24 mouse cellular contexts compared by ENCODE assay signal in genomic region chr10:60943074-60943473, GRCm38 (mm10).
DNase-seq lines count a peak whose midpoint lies in the region; ATAC-seq and TF ChIP-seq lines count a peak whose summit lies in the region.
"Had no signal": no experiment of that assay in that cellular context is flagged by ENCODE, and none has a peak within 500 bp of the region (broad histone marks: within the 10 kb centered on the region; RNA-seq: fewer than 3 reads in every experiment).

No protein-coding gene starts in this region.

- no peak for ATAC-seq in lung, embryonic 14.5 days (ENCODE audit: insufficient read depth)
- no peak for ATAC-seq in inflammation-experienced regulatory T-cells, adult 6 months
- ATAC-seq: CD4-positive, CD25-positive, alpha-beta regulatory T cell, adult 4 months; forebrain, embryonic 15.5 days; hindbrain, embryonic 16.5 days; intestine, embryonic 16.5 days; Patski had no signal

- H3K27me3 ChIP-seq in lung, embryonic 14.5 days (ENCODE audit: insufficient read depth, low read length): no peaks in the 10 kb centered on the region
- H3K27me3 ChIP-seq in myocyte (ENCODE audit: control insufficient read depth, insufficient read depth, insufficient read length): no peaks in the 10 kb centered on the region
- H3K27me3 ChIP-seq: embryonic facial prominence, embryonic 12.5 days; embryonic facial prominence, embryonic 15.5 days; forebrain, embryonic 12.5 days; forebrain, embryonic 15.5 days; heart, embryonic 13.5 days; Patski had no signal

- no peaks in the 10 kb centered on the region for H3K36me3 ChIP-seq in lung, embryonic 14.5 days (ENCODE audit: insufficient read depth)
- no peaks in the 10 kb centered on the region for H3K36me3 ChIP-seq in myocyte (ENCODE audit: control insufficient read depth, insufficient read depth)
- H3K36me3 ChIP-seq: embryonic facial prominence, embryonic 12.5 days; embryonic facial prominence, embryonic 15.5 days; forebrain, embryonic 12.5 days; forebrain, embryonic 15.5 days; heart, embryonic 13.5 days; hindbrain, embryonic 13.5 days had no signal

- peak; percentile 26 for DNase-seq in lung, embryonic 14.5 days
- DNase-seq in lung, postnatal 25 days (ENCODE audit: low spot score): no peak
- DNase-seq in ZHBTc4 (ENCODE audit: low read depth, low spot score): peak; percentile 24
- no peak for DNase-seq in left cerebral cortex, postnatal 14 days (ENCODE audit: low spot score in 2 of 2)
- DNase-seq: adrenal gland, adult 8-10 months; adrenal gland, postnatal 25 days; cerebellum, adult 11-12 months; cerebellum, adult 8-10 months; cerebellum, postnatal 10 days; gastrocnemius, postnatal 25 days; heart, adult 18-20 months; heart, postnatal 14 days had no signal

- H3K27ac ChIP-seq in lung, embryonic 14.5 days (ENCODE audit: low read depth): no peak overlapping the region
- H3K27ac ChIP-seq: embryonic facial prominence, embryonic 12.5 days; embryonic facial prominence, embryonic 15.5 days; forebrain, embryonic 12.5 days; forebrain, embryonic 15.5 days; heart, embryonic 13.5 days; hindbrain, embryonic 13.5 days had no signal

- no peak for TF ChIP-seq POLR2A in myocyte (IDR thresholded peaks at IDR 0.05; ENCODE audit: insufficient read length, low read depth)

- no peak overlapping the region for H3K4me3 ChIP-seq in lung, embryonic 14.5 days (ENCODE audit: low read depth, low read length)
- H3K4me3 ChIP-seq in myocyte: no peak overlapping the region
- H3K4me3 ChIP-seq: embryonic facial prominence, embryonic 12.5 days; embryonic facial prominence, embryonic 15.5 days; forebrain, embryonic 12.5 days; forebrain, embryonic 15.5 days; heart, embryonic 13.5 days; hindbrain, embryonic 13.5 days had no signal

- WGBS in lung, embryonic 14.5 days: 75% methylated on average over 6 of the region's 6 CpGs

- H3K79me2 ChIP-seq in myocyte (ENCODE audit: control insufficient read depth, insufficient read depth): no peaks in the 10 kb centered on the region

- H3K4me1 ChIP-seq in lung, embryonic 14.5 days (ENCODE audit: insufficient read depth): no peaks in the 10 kb centered on the region
- H3K4me1 ChIP-seq: embryonic facial prominence, embryonic 12.5 days; embryonic facial prominence, embryonic 15.5 days; forebrain, embryonic 15.5 days; hindbrain, embryonic 13.5 days had no signal

- H3ac ChIP-seq in myocyte (ENCODE audit: control insufficient read depth, insufficient read length): no peak overlapping the region

- no peak overlapping the region for H3K9ac ChIP-seq in lung, embryonic 14.5 days
- H3K9ac ChIP-seq: embryonic facial prominence, embryonic 12.5 days; embryonic facial prominence, embryonic 15.5 days; forebrain, embryonic 12.5 days; forebrain, embryonic 15.5 days; heart, embryonic 13.5 days; hindbrain, embryonic 13.5 days had no signal

- intact Hi-C loops in left cerebral cortex, postnatal 14 days (cut with DNase I): no loop called here

- H3K9me3 ChIP-seq in lung, embryonic 14.5 days (ENCODE audit: low read depth, low read length): no peaks in the 10 kb centered on the region
- H3K9me3 ChIP-seq: embryonic facial prominence, embryonic 12.5 days; embryonic facial prominence, embryonic 15.5 days; forebrain, embryonic 15.5 days; heart, embryonic 13.5 days; hindbrain, embryonic 13.5 days had no signal

- no peak for TF ChIP-seq CTCF in lung, embryonic 14.5 days (IDR thresholded peaks at IDR 0.05; ENCODE audit: low read depth)

- no peak overlapping the region for H3K4me2 ChIP-seq in lung, embryonic 14.5 days
- H3K4me2 ChIP-seq in myocyte (ENCODE audit: low read depth): no peak overlapping the region
- H3K4me2 ChIP-seq: embryonic facial prominence, embryonic 12.5 days; embryonic facial prominence, embryonic 15.5 days; forebrain, embryonic 12.5 days; forebrain, embryonic 15.5 days; heart, embryonic 13.5 days; hindbrain, embryonic 13.5 days had no signal

TF ChIP-seq in myocyte, 11 proteins besides CTCF, POLR2A, EP300 and RAD21:
- TF ChIP-seq MYOG (IDR thresholded peaks at IDR 0.05; ENCODE audit: control insufficient read depth in 1 of 3, insufficient read depth in 1 of 3, insufficient read length in 2 of 3, low read depth in 2 of 3): no peak
- peak; percentile 67 for TF ChIP-seq REST (IDR thresholded peaks at IDR 0.05; ENCODE audit: insufficient read depth, insufficient read length)
- TF ChIP-seq SRF (IDR thresholded peaks at IDR 0.05; ENCODE audit: control insufficient read depth, insufficient read length, low read depth): no peak
- no peak for TF ChIP-seq POLR2AphosphoS2 (IDR thresholded peaks at IDR 0.05; ENCODE audit: insufficient read length, low read depth)
- no peak for TF ChIP-seq USF1 (IDR thresholded peaks at IDR 0.05; ENCODE audit: low read depth)
- no peak for TF ChIP-seq TCF12 (IDR thresholded peaks at IDR 0.05; ENCODE audit: insufficient read depth, poor library complexity, severe bottlenecking)

Comparison
In these comparisons a context has a peak if more than half of its experiments do, and no peak if none do; other contexts are left out.
1. DNase-seq: peak in lung, embryonic 14.5 days (single experiment) and ZHBTc4 (single experiment); none in lung, postnatal 25 days (single experiment) and left cerebral cortex, postnatal 14 days (0 of 2).